Mouse (Mus musculus) intestine, embryonic 14.5 days (tissue): Measurements from ENCODE around the gene Ftsj1. TPM values are rescaled to one million over a fixed set of nuclear protein-coding genes. Genes with fewer than 3 reads are reported as not detected.

Source experiments
- ATAC-seq: fragments of 200-750 bp; cut with Nextera tagmentation; replicated peaks from 2 replicates; pipeline ENCODE4 v1.8.0; 2017; ENCODE audit warnings: low read depth, moderate number of reproducible peaks, moderate TSS enrichment, moderate library complexity; ENCODE audit not compliant: low FRiP score, low TSS enrichment
- DNase-seq: peaks from one replicate; pipeline ENCODE4 v3.0.0-alpha.2; 2018; ENCODE audit warnings: low spot score
- H3K27ac ChIP-seq: fragments of 300-500 bp; sonication (generic); 2 replicates; pipeline ENCODE4 v1.5.1; 2014; ENCODE audit warnings: low read depth, mild to moderate bottlenecking, control low read depth
- H3K27me3 ChIP-seq: fragments of 300-500 bp; sonication (generic); replicated peaks from 2 replicates; pipeline ENCODE4 v1.6.1; 2014; ENCODE audit warnings: low read length, control low read depth; ENCODE audit not compliant: control insufficient read depth, insufficient read depth
- H3K36me3 ChIP-seq: fragments of 300-500 bp; sonication (generic); 2 replicates; pipeline ENCODE4 v1.6.1; 2014; ENCODE audit warnings: low read length, control low read depth; ENCODE audit not compliant: control insufficient read depth, insufficient read depth
- H3K4me1 ChIP-seq: fragments of 300-500 bp; sonication (generic); replicated peaks from 2 replicates; pipeline ENCODE4 v1.6.1; 2014; ENCODE audit warnings: low read length, control low read depth, mixed read lengths; ENCODE audit not compliant: control insufficient read depth, insufficient read depth
- H3K4me2 ChIP-seq: fragments of 300-500 bp; sonication (generic); 2 replicates; pipeline ENCODE4 v1.6.1; 2014; ENCODE audit warnings: low read length
- H3K4me3 ChIP-seq: fragments of 300-500 bp; sonication (generic); 2 replicates; pipeline ENCODE4 v1.5.1; 2014; ENCODE audit warnings: low read depth, low read length, control low read depth, mixed read lengths
- H3K9ac ChIP-seq: fragments of 300-500 bp; sonication (generic); 2 replicates; pipeline ENCODE4 v1.6.1; 2014; ENCODE audit warnings: mild to moderate bottlenecking, low read length
- H3K9me3 ChIP-seq: fragments of 300-500 bp; sonication (generic); 2 replicates; pipeline ENCODE4 v1.6.1; 2016; ENCODE audit warnings: low read length, control low read depth; ENCODE audit not compliant: control insufficient read depth
- WGBS: fragments of 180-500 bp; shearing (Covaris S2); extraction: QIAGEN DNeasy Blood & Tissue Kit; methylation state at CpG from one replicate; pipeline ENCODE4 v1.1.7; 2014; 5-methylcytosine and 5-hydroxymethylcytosine counted together
- polyA plus RNA-seq: library from polyadenylated mRNA; unstranded; fragments of >200 nt; fragmentation: Nextera tagmentation; extraction: Ambion mirVana; gene quantifications from 2 replicates; pipeline ENCODE4 v1.2.1, GENCODE M21; 2014

Gene Ftsj1
- polyA plus RNA-seq, 1 experiment from 2014 or later, result 39.5 TPM

- 29% methylated on average over 4 of the region's 4 CpGs for WGBS
- DNase-seq (no peak), ATAC-seq (no peak)
- H3K36me3 ChIP-seq, result no peaks in the 10 kb centered on the region
- no peak overlapping the region for H3K27ac ChIP-seq
- no peak overlapping the region for H3K4me3 ChIP-seq
- no peaks in the 10 kb centered on the region for H3K9me3 ChIP-seq
- H3K9ac ChIP-seq, result no peak overlapping the region
- peak overlapping the region; percentile 62 for H3K4me2 ChIP-seq
- no peaks in the 10 kb centered on the region for H3K27me3 ChIP-seq
- no peaks in the 10 kb centered on the region for H3K4me1 ChIP-seq
These were observed 45.0 kb downstream of the Ftsj1 start for GRCm38 (mm10) chrX:8207224-8207623.

- no peak for DNase-seq
- WGBS, result 13% methylated on average over 11 of the region's 11 CpGs
- peak overlapping the region; percentile 62 for H3K4me2 ChIP-seq
- ATAC-seq, result peak; percentile 69; the same call in 1 of the 2 replicates
- no peaks in the 10 kb centered on the region for H3K36me3 ChIP-seq
- H3K9me3 ChIP-seq, result no peaks in the 10 kb centered on the region
- H3K27ac ChIP-seq, result no peak overlapping the region
- peak overlapping the region; percentile 49 for H3K4me3 ChIP-seq
- H3K9ac ChIP-seq, result peak overlapping the region; percentile 45; the same call in 1 of the 2 replicates
- H3K27me3 ChIP-seq, result no peaks in the 10 kb centered on the region
- no peaks in the 10 kb centered on the region for H3K4me1 ChIP-seq
These were observed 45.5 kb downstream of the Ftsj1 start for GRCm38 (mm10) chrX:8206694-8207197.

GRCm38 (mm10) chrX:8206015-8206693, 46.1 kb downstream of the Ftsj1 start, which contains the start of gene Porcn:
Gene Porcn (minus strand): TSS chrX:8206525.
- H3K27me3 ChIP-seq, result no peaks in the 10 kb centered on the region
- no peaks in the 10 kb centered on the region for H3K36me3 ChIP-seq
- DNase-seq (peak; percentile 81), ATAC-seq (peak; percentile 94)
- peak within 1 kb of the TSS; percentile 49 for H3K4me3 ChIP-seq
- 11% methylated on average over 44 of the region's 46 CpGs for WGBS
- peak within 1 kb of the TSS; percentile 62 for H3K4me2 ChIP-seq
- H3K9ac ChIP-seq, result peak within 1 kb of the TSS; percentile 45
- no peak within 1 kb of the TSS for H3K27ac ChIP-seq
- H3K9me3 ChIP-seq, result no peaks in the 10 kb centered on the region
- H3K4me1 ChIP-seq, result no peaks in the 10 kb centered on the region

- H3K9ac ChIP-seq, result no peak overlapping the region; the same call in 1 of the 2 replicates
- ATAC-seq, result no peak
These were observed 46.7 kb downstream of the Ftsj1 start for GRCm38 (mm10) chrX:8205551-8205950.

GRCm38 (mm10) chrX:8205088-8205487, 47.1 kb downstream of the Ftsj1 start:
- no peak overlapping the region for H3K4me2 ChIP-seq
- H3K4me3 ChIP-seq, result no peak overlapping the region
- ATAC-seq, result no peak
- H3K36me3 ChIP-seq, result no peaks in the 10 kb centered on the region
- DNase-seq, result no peak
- H3K27me3 ChIP-seq, result no peaks in the 10 kb centered on the region
- 80% methylated on average over 4 of the region's 4 CpGs for WGBS
- no peaks in the 10 kb centered on the region for H3K4me1 ChIP-seq
- no peak overlapping the region for H3K9ac ChIP-seq
- H3K9me3 ChIP-seq, result no peaks in the 10 kb centered on the region
- H3K27ac ChIP-seq, result no peak overlapping the region

More at GRCm38 (mm10) chrX:8205551-8205950, 46.7 kb downstream of the Ftsj1 start:
- Histone ChIP-seq H3K27ac (no peak overlapping the region), H3K4me3 (peak overlapping the region; percentile 49; the same call in 1 of the 2 replicates), H3K9me3 (no peaks in the 10 kb centered on the region), H3K36me3 (no peaks in the 10 kb centered on the region), H3K4me2 (peak overlapping the region; percentile 62), H3K4me1 (no peaks in the 10 kb centered on the region), H3K27me3 (no peaks in the 10 kb centered on the region)
- no peak for DNase-seq
- WGBS, result 35% methylated on average over 7 of the region's 7 CpGs

- H3K9ac ChIP-seq, result no peak overlapping the region
- 79% methylated on average over 10 of the region's 10 CpGs for WGBS
- DNase-seq, result no peak
These were observed 48.1 kb downstream of the Ftsj1 start for GRCm38 (mm10) chrX:8204076-8204475.

GRCm38 (mm10) chrX:8203105-8203504, 49.1 kb downstream of the Ftsj1 start:
- no peaks in the 10 kb centered on the region for H3K27me3 ChIP-seq
- H3K36me3 ChIP-seq, result 0 out of 2 replicates have a peak, but pooled peaks cover 2% of the 10 kb centered on the region
- no peaks in the 10 kb centered on the region for H3K4me1 ChIP-seq
- ATAC-seq, result no peak
- H3K4me3 ChIP-seq, result no peak overlapping the region
- WGBS, result 90% methylated on average over 14 of the region's 14 CpGs
- no peak for DNase-seq
- no peak overlapping the region for H3K9ac ChIP-seq
- no peak overlapping the region for H3K27ac ChIP-seq
- H3K9me3 ChIP-seq, result no peaks in the 10 kb centered on the region
- H3K4me2 ChIP-seq, result no peak overlapping the region

More at GRCm38 (mm10) chrX:8204076-8204475, 48.1 kb downstream of the Ftsj1 start:
- no peak overlapping the region for H3K27ac ChIP-seq
- H3K4me3 ChIP-seq, result no peak overlapping the region
- H3K4me1 ChIP-seq, result no peaks in the 10 kb centered on the region
- 0 out of 2 replicates have a peak, but pooled peaks cover 2% of the 10 kb centered on the region for H3K36me3 ChIP-seq
- no peak for ATAC-seq
- H3K9me3 ChIP-seq, result no peaks in the 10 kb centered on the region
- no peaks in the 10 kb centered on the region for H3K27me3 ChIP-seq
- no peak overlapping the region for H3K4me2 ChIP-seq

GRCm38 (mm10) chrX:8193419-8193723, 58.8 kb downstream of the Ftsj1 start, which contains the start of gene Ebp:
Gene Ebp (minus strand): TSS chrX:8193512.
- Histone ChIP-seq H3K4me1 (no peaks in the 10 kb centered on the region), H3K27me3 (no peaks in the 10 kb centered on the region), H3K27ac (peak within 1 kb of the TSS; percentile 27; the same call in 1 of the 2 replicates), H3K9ac (peak within 1 kb of the TSS; percentile 48), H3K36me3 (no peaks in the 10 kb centered on the region), H3K4me3 (peak within 1 kb of the TSS; percentile 57), H3K4me2 (peak within 1 kb of the TSS; percentile 58), H3K9me3 (no peaks in the 10 kb centered on the region)
- WGBS, result 19% methylated on average over 10 of the region's 10 CpGs
- ATAC-seq (no peak), DNase-seq (no peak)
